Mouse (Mus musculus): ENCODE measurements around the gene Nrip2. TPM values are rescaled to one million over a fixed set of nuclear protein-coding genes. Genes with fewer than 3 reads are reported as not detected.

The Nrip2 gene
- polyA plus RNA-seq, 1 experiment = not detected

DNA sequence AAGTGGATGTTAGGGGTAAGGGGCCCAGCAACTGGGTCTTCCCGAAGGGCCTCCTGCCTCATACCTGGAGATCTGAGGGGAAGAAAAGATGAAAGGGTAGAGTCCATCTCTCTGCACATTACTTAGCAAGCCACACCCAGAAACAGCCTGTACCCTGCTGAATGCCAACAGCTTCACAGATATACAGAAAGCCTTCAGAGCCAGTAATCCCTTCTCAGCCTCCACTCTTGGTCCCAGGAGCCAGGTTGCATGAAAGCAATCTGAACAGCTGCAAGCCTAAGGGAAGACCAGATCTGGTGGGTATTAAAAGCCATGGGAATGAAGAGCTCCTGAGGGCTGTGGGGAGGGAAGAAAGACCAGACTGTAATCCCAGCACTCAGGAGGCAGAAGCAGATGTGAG, 9.9 kb upstream of the Nrip2 start:
- TF ChIP-seq CTCF (IDR thresholded peaks at IDR 0.05; ENCODE audit: low read depth, low read length) = no peak
- TF ChIP-seq POLR2A (IDR thresholded peaks at IDR 0.05; ENCODE audit: borderline replicate concordance, low read depth, low read length) = no peak
- H3K4me1 ChIP-seq (ENCODE audit: control insufficient read depth, insufficient read depth, low read length) = no peaks in the 10 kb centered on the region
- H3K4me3 ChIP-seq (ENCODE audit: insufficient read depth, low read length) = no peak overlapping the region
- no peak overlapping the region for H3K27ac ChIP-seq (ENCODE audit: insufficient read depth, low read depth, low read length)

GRCm38 (mm10) chr6:128390683-128391082, 8.4 kb upstream of the Nrip2 start:
- Histone ChIP-seq H3K27ac (ENCODE audit: insufficient read depth, low read depth, low read length) (no peak overlapping the region), H3K4me3 (ENCODE audit: insufficient read depth, low read length) (no peak overlapping the region), H3K4me1 (ENCODE audit: control insufficient read depth, insufficient read depth, low read length) (no peaks in the 10 kb centered on the region)
- TF ChIP-seq POLR2A (IDR thresholded peaks at IDR 0.05; ENCODE audit: borderline replicate concordance, low read depth, low read length) (no peak), CTCF (IDR thresholded peaks at IDR 0.05; ENCODE audit: low read depth, low read length) (no peak)

DNA sequence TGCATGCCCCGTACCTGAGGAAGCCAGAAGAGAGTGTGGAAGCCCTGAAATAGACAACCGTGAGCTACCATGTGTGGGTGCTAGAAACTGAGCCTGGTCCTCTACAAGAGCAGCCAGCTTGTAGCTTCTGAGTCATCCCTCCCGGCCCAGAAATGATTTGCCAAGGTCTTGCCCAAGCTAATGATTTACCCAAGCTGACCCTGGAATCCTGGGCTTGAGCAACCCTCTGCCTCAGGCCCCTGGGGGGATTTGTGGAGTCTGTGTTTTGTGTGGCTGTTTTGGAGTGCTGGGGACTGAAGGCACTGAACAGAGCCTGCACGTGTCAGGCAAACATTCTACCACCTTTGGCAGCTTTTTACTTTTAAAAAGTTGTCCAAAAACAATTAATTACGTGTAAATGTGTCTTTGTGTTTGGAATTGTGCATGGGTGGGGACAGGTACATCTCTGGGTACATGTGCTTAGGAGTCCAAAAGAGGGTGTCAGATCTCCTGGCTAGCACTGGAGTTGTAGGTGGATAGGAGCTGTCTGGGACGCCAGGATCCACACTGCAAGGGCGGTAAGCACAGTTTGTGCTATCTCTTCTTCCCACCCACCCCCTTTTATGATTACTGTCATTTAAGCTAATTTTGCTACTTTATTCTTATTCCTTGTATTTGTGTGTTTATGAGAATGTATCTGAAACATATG, 1.4 kb upstream of the Nrip2 start:
- no peak overlapping the region for H3K27ac ChIP-seq (ENCODE audit: insufficient read depth, low read depth, low read length)
- no peaks in the 10 kb centered on the region for H3K4me1 ChIP-seq (ENCODE audit: control insufficient read depth, insufficient read depth, low read length)
- H3K4me3 ChIP-seq (ENCODE audit: insufficient read depth, low read length) = no peak overlapping the region
- no peak for TF ChIP-seq POLR2A (IDR thresholded peaks at IDR 0.05; ENCODE audit: borderline replicate concordance, low read depth, low read length)
- TF ChIP-seq CTCF (IDR thresholded peaks at IDR 0.05; ENCODE audit: low read depth, low read length) = no peak

GRCm38 (mm10) chr6:128399421-128400185, 507 bp downstream of the Nrip2 start:
- no peak for TF ChIP-seq CTCF (IDR thresholded peaks at IDR 0.05; ENCODE audit: low read depth, low read length)
- no peak for TF ChIP-seq POLR2A (IDR thresholded peaks at IDR 0.05; ENCODE audit: borderline replicate concordance, low read depth, low read length)
- H3K27ac ChIP-seq (ENCODE audit: insufficient read depth, low read depth, low read length) = no peak overlapping the region
- no peaks in the 10 kb centered on the region for H3K4me1 ChIP-seq (ENCODE audit: control insufficient read depth, insufficient read depth, low read length)
- no peak overlapping the region for H3K4me3 ChIP-seq (ENCODE audit: insufficient read depth, low read length)

- Histone ChIP-seq H3K4me1 (ENCODE audit: control insufficient read depth, insufficient read depth, low read length) (peaks cover 21% of the 10 kb centered on the region), H3K4me3 (ENCODE audit: insufficient read depth, low read length) (no peak overlapping the region), H3K27ac (ENCODE audit: insufficient read depth, low read depth, low read length) (no peak overlapping the region)
- no peak for TF ChIP-seq POLR2A (IDR thresholded peaks at IDR 0.05; ENCODE audit: borderline replicate concordance, low read depth, low read length)
- no peak for TF ChIP-seq CTCF (IDR thresholded peaks at IDR 0.05; ENCODE audit: low read depth, low read length)
Observed at GRCm38 (mm10) chr6:128404708-128405107, 5.6 kb downstream of the Nrip2 start.

- H3K4me1 ChIP-seq (ENCODE audit: control insufficient read depth, insufficient read depth, low read length) = peaks cover 21% of the 10 kb centered on the region
- no peak overlapping the region for H3K4me3 ChIP-seq (ENCODE audit: insufficient read depth, low read length)
- 0 out of 2 replicates have a peak overlapping the region, but pooled peaks have one; percentile 0 for H3K27ac ChIP-seq (ENCODE audit: insufficient read depth, low read depth, low read length)
- TF ChIP-seq CTCF (IDR thresholded peaks at IDR 0.05; ENCODE audit: low read depth, low read length) (no peak), POLR2A (IDR thresholded peaks at IDR 0.05; ENCODE audit: borderline replicate concordance, low read depth, low read length) (no peak)
Observed at GRCm38 (mm10) chr6:128408544-128409125, 9.5 kb downstream of the Nrip2 start.

DNA sequence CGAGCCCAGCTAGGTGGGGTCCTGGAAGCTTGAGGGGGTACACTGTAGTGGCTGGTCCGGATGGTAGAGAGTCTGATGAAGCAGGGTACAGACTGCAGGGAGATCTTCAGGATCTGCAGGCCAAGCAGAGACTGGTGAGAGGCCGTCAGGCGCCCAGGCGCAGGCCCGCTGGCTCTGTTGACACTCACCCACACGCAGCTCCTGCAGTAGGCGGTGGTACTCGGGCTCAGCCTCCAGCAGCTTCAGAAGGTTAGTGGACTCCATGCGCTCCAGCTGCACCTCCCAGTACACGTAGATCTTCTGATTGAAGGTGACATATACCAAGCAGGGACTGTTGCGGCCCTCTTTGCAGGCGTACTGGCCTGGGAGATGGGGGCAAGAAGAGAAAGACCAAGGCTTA, 11.2 kb downstream of the Nrip2 start:
- Histone ChIP-seq H3K4me3 (ENCODE audit: insufficient read depth, low read length) (no peak overlapping the region), H3K4me1 (ENCODE audit: control insufficient read depth, insufficient read depth, low read length) (peaks cover 21% of the 10 kb centered on the region), H3K27ac (ENCODE audit: insufficient read depth, low read depth, low read length) (no peak overlapping the region)
- TF ChIP-seq POLR2A (IDR thresholded peaks at IDR 0.05; ENCODE audit: borderline replicate concordance, low read depth, low read length) (no peak), CTCF (IDR thresholded peaks at IDR 0.05; ENCODE audit: low read depth, low read length) (no peak)

DNA sequence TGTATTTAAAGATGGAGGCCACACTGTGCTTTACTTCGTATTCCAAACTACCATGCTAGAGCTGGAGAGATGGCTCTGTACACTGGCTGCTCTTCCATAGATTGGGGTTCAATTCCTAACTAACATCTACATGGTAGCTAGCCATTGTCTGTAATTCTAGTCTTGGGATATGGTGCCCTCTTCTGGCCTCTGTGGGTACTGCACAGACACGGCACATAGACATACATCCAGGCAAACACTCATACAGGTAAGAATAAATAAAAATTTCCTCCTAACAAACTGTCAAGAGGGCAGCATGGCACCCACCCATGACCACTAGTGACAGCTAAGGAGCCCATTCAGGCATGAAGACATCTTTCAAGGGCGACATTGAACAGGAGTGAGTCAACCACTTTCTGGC, 12.0 kb downstream of the Nrip2 start:
- Histone ChIP-seq H3K4me3 (ENCODE audit: insufficient read depth, low read length) (no peak overlapping the region), H3K4me1 (ENCODE audit: control insufficient read depth, insufficient read depth, low read length) (peaks cover 18% of the 10 kb centered on the region), H3K27ac (ENCODE audit: insufficient read depth, low read depth, low read length) (no peak overlapping the region)
- TF ChIP-seq POLR2A (IDR thresholded peaks at IDR 0.05; ENCODE audit: borderline replicate concordance, low read depth, low read length) = no peak
- no peak for TF ChIP-seq CTCF (IDR thresholded peaks at IDR 0.05; ENCODE audit: low read depth, low read length)

- Histone ChIP-seq H3K4me3 (ENCODE audit: insufficient read depth, low read length) (no peak overlapping the region), H3K4me1 (ENCODE audit: control insufficient read depth, insufficient read depth, low read length) (no peaks in the 10 kb centered on the region; the same call in 1 of the 2 replicates), H3K27ac (ENCODE audit: insufficient read depth, low read depth, low read length) (no peak overlapping the region)
- no peak for TF ChIP-seq CTCF (IDR thresholded peaks at IDR 0.05; ENCODE audit: low read depth, low read length)
- no peak for TF ChIP-seq POLR2A (IDR thresholded peaks at IDR 0.05; ENCODE audit: borderline replicate concordance, low read depth, low read length)
Observed at GRCm38 (mm10) chr6:128416169-128416568, 17.1 kb downstream of the Nrip2 start.

GRCm38 (mm10) chr6:128418076-128418475, 19.0 kb downstream of the Nrip2 start:
- TF ChIP-seq CTCF (IDR thresholded peaks at IDR 0.05; ENCODE audit: low read depth, low read length) (no peak), POLR2A (IDR thresholded peaks at IDR 0.05; ENCODE audit: borderline replicate concordance, low read depth, low read length) (no peak)
- no peak overlapping the region for H3K4me3 ChIP-seq (ENCODE audit: insufficient read depth, low read length)
- H3K4me1 ChIP-seq (ENCODE audit: control insufficient read depth, insufficient read depth, low read length) = peaks cover 3% of the 10 kb centered on the region; the same call in 1 of the 2 replicates
- H3K27ac ChIP-seq (ENCODE audit: insufficient read depth, low read depth, low read length) = no peak overlapping the region

Measured in bone marrow macrophage, adult 2 months (primary cell).